In genomic region chr2:60708671-60709070, GRCm38 (mm10) we compare ENCODE assay signal across 25 mouse cellular contexts. TPM values are rescaled to one million over a fixed set of nuclear protein-coding genes. Genes with fewer than 3 reads are reported as not detected.
"Had no signal": no experiment of that assay in that cellular context is flagged by ENCODE, and none has a peak within 500 bp of the region (broad histone marks: within the 10 kb centered on the region; RNA-seq: fewer than 3 reads in every experiment).

No protein-coding gene starts in this region.

- ATAC-seq: hindbrain, embryonic 16.5 days; inflammation-experienced regulatory T-cells, adult 6 months; intestine, postnatal 0 days had no signal

- H3K4me2 ChIP-seq: heart, embryonic 11.5 days; heart, embryonic 13.5 days; heart, embryonic 15.5 days; hindbrain, embryonic 12.5 days; hindbrain, embryonic 14.5 days; limb, embryonic 12.5 days; liver, embryonic 11.5 days; liver, embryonic 13.5 days; liver, embryonic 15.5 days had no signal

- H3K9ac ChIP-seq: heart, embryonic 13.5 days; heart, embryonic 15.5 days; hindbrain, embryonic 12.5 days; hindbrain, embryonic 14.5 days; limb, embryonic 12.5 days; liver, embryonic 13.5 days; liver, embryonic 15.5 days had no signal

- DNase-seq: gastrocnemius, postnatal 25 days; heart, postnatal 14 days; heart, postnatal 4 days; kidney, adult 18-20 months; kidney, adult 8-10 months; kidney, postnatal 10 days; kidney, postnatal 25 days; liver; liver, embryonic 13.5 days had no signal

- H3K36me3 ChIP-seq: heart, embryonic 13.5 days; heart, embryonic 15.5 days; hindbrain, embryonic 10.5 days; hindbrain, embryonic 12.5 days; limb, embryonic 10.5 days; limb, embryonic 12.5 days; liver, embryonic 13.5 days; liver, embryonic 15.5 days had no signal

- H3K27ac ChIP-seq: heart, embryonic 13.5 days; heart, embryonic 15.5 days; hindbrain, embryonic 10.5 days; hindbrain, embryonic 12.5 days; hindbrain, embryonic 14.5 days; layer of hippocampus, adult 2 months; left cerebral cortex, adult 2 months; limb, embryonic 10.5 days; limb, embryonic 12.5 days; liver, embryonic 13.5 days; liver, embryonic 15.5 days had no signal

- H3K9me3 ChIP-seq: heart, embryonic 13.5 days; heart, embryonic 15.5 days; hindbrain, embryonic 10.5 days; hindbrain, embryonic 12.5 days; limb, embryonic 10.5 days; limb, embryonic 12.5 days; liver, embryonic 13.5 days; liver, embryonic 15.5 days had no signal

- H3K4me3 ChIP-seq: heart, embryonic 13.5 days; heart, embryonic 15.5 days; hindbrain, embryonic 10.5 days; hindbrain, embryonic 12.5 days; layer of hippocampus, adult 2 months; left cerebral cortex, adult 2 months; limb, embryonic 10.5 days; limb, embryonic 12.5 days; liver, embryonic 13.5 days; liver, embryonic 15.5 days had no signal

- H3K4me1 ChIP-seq: liver, embryonic 13.5 days; liver, embryonic 15.5 days had no signal

- H3K27me3 ChIP-seq: heart, embryonic 13.5 days; heart, embryonic 15.5 days; limb, embryonic 12.5 days; liver, embryonic 13.5 days; liver, embryonic 15.5 days had no signal

RNA-seq across cellular contexts. Expression of gene Itgb6, which starts 13.8 kb away (rescaled TPM):
- total RNA-seq: granulocyte monocyte progenitor cell, adult 5-6 weeks; layer of hippocampus, adult 2 months; left cerebral cortex, adult 2 months had no signal
- polyA plus RNA-seq: hindbrain, embryonic 14.5 days; inflammation-experienced regulatory T-cells, adult 6 months had no signal
